Mouse (Mus musculus) adrenal gland, postnatal 0 days (tissue): ENCODE results near the gene Ccar1. TPM values are rescaled to one million over a fixed set of nuclear protein-coding genes. Genes with fewer than 3 reads are reported as not detected.

Experiments
- polyA plus RNA-seq: library from polyadenylated mRNA; unstranded; fragments of >200 nt; fragmentation: Nextera tagmentation; extraction: Ambion mirVana; gene quantifications from 2 replicates; pipeline ENCODE4 v1.2.1, GENCODE M21; 2015

Gene Ccar1
- 41.5 and 60.8 TPM in 2 replicates for polyA plus RNA-seq

GRCm38 (mm10) chr10:62792177-62793090 lies at the start of gene Ccar1:
TSS of gene Ccar1 (minus strand) at chr10:62792286.

GRCm38 (mm10) chr10:62725771-62726687 lies 66.1 kb downstream of the Ccar1 start, which contains the start of gene Stox1:
TSS of gene Stox1 (minus strand) at chr10:62726128.

Other genes with a start within 250 kb of the Ccar1 start
- 31.9 and 37.8 TPM in 2 replicates for gene Kif1bp, start 213.8 kb downstream of the Ccar1 start, polyA plus RNA-seq
- gene Ddx21, start 190.0 kb downstream of the Ccar1 start, polyA plus RNA-seq = 7.0 and 9.7 TPM in 2 replicates
- 109 and 119 TPM in 2 replicates for gene Ddx50, start 141.1 kb downstream of the Ccar1 start, polyA plus RNA-seq
- gene Stox1, start 66.2 kb downstream of the Ccar1 start, polyA plus RNA-seq = 1.4 and 2.0 TPM in 2 replicates
- gene Tet1, start 116.7 kb upstream of the Ccar1 start, polyA plus RNA-seq = 12.7 and 12.8 TPM in 2 replicates
- 9.4 and 25.4 TPM in 2 replicates for gene Slc25a16, start 128.3 kb upstream of the Ccar1 start, polyA plus RNA-seq
- gene Dna2, start 154.7 kb upstream of the Ccar1 start, polyA plus RNA-seq = 4.0 and 5.0 TPM in 2 replicates
- 22.6 and 24.4 TPM in 2 replicates for gene Rufy2, start 187.9 kb upstream of the Ccar1 start, polyA plus RNA-seq
- gene Hnrnph3, start 231.9 kb upstream of the Ccar1 start, polyA plus RNA-seq = 37.8 and 49.7 TPM in 2 replicates
- 3.2 and 4.1 TPM in 2 replicates for gene Pbld2, start 232.0 kb upstream of the Ccar1 start, polyA plus RNA-seq